Mouse (Mus musculus) olfactory bulb, adult 2 months (tissue): ENCODE measurements at regions not wholly inside any gene's neighbourhood (a gene's known extent, or its start where the extent isn't known, plus 50 kb on each side); places are given as distances from the start of the nearest gene placed in this dataset.
"Not testable (repeated sequence)": the region's sequence is repeated elsewhere in the genome, so short reads cannot be mapped to it uniquely, and the experiment has no call there.

Experiments
- H3K27ac ChIP-seq: fragments of 200-500 bp; 2 replicates; pipeline ENCODE4 v1.5.1; 2012; ENCODE audit warnings: low read depth, low read length; ENCODE audit not compliant: insufficient read depth
- H3K4me1 ChIP-seq: fragments of 200-500 bp; 2 replicates; pipeline ENCODE4 v1.6.1; 2012; ENCODE audit warnings: low read length; ENCODE audit not compliant: control insufficient read depth, insufficient read depth
- H3K4me3 ChIP-seq: fragments of 200-500 bp; 2 replicates; pipeline ENCODE4 v1.5.1; 2012; ENCODE audit warnings: mild to moderate bottlenecking, low read depth, low read length, moderate library complexity; ENCODE audit not compliant: insufficient read depth
- CTCF ChIP-seq: fragments of 200-500 bp; IDR thresholded peaks from 2 replicates; pipeline ENCODE4 v1.5.1; 2012; ENCODE audit warnings: low read depth, mild to moderate bottlenecking, low read length, moderate library complexity; ENCODE audit not compliant: insufficient read depth
- POLR2A ChIP-seq: fragments of 200-500 bp; IDR thresholded peaks from 2 replicates; pipeline ENCODE4 v1.6.1; 2012; ENCODE audit warnings: mild to moderate bottlenecking, low read depth, low read length, moderate library complexity; ENCODE audit not compliant: insufficient read depth
- WGBS: fragments of 180-500 bp; shearing (Covaris S2); methylation state at CpG from one replicate; pipeline ENCODE4 v1.1.7; 2018; 5-methylcytosine and 5-hydroxymethylcytosine counted together

- WGBS, result 76% methylated on average over 2 of the region's 2 CpGs
- no peaks in the 10 kb centered on the region for H3K4me1 ChIP-seq
- no peak overlapping the region for H3K27ac ChIP-seq
- H3K4me3 ChIP-seq, result no peak overlapping the region
- no peak for TF ChIP-seq CTCF
- no peak for TF ChIP-seq POLR2A
Observed at GRCm38 (mm10) chr14:13055198-13055597, 229.4 kb upstream of the Synpr start.

GRCm38 (mm10) chr14:13042536-13042935, 219.7 kb upstream of the Cadps start:
- H3K4me1 ChIP-seq, H3K27ac ChIP-seq, H3K4me3 ChIP-seq: not testable (repeated sequence)
- WGBS, result 56% methylated on average over 3 of the region's 3 CpGs

- H3K4me1 ChIP-seq, result no peaks in the 10 kb centered on the region
- no peak overlapping the region for H3K4me3 ChIP-seq
- 36% methylated on average over 1 of the region's 1 CpGs for WGBS
- H3K27ac ChIP-seq, result no peak overlapping the region
- TF ChIP-seq CTCF, result no peak
- no peak for TF ChIP-seq POLR2A
Observed at GRCm38 (mm10) chr14:13041741-13042140, 218.9 kb upstream of the Cadps start.

GRCm38 (mm10) chr14:13040176-13040575, 217.3 kb upstream of the Cadps start:
- Histone ChIP-seq H3K4me1 (no peaks in the 10 kb centered on the region), H3K4me3 (no peak overlapping the region), H3K27ac (no peak overlapping the region)
- WGBS, result 42% methylated on average over 2 of the region's 2 CpGs
- TF ChIP-seq CTCF, result no peak
- no peak for TF ChIP-seq POLR2A

- WGBS, result 92% methylated on average over 2 of the region's 2 CpGs
Observed at GRCm38 (mm10) chr14:13037426-13037825, 214.5 kb upstream of the Cadps start.

GRCm38 (mm10) chr14:13029794-13030193, 206.9 kb upstream of the Cadps start:
- H3K4me3 ChIP-seq, result no peak overlapping the region
- H3K4me1 ChIP-seq, result no peaks in the 10 kb centered on the region
- TF ChIP-seq CTCF (no peak), POLR2A (no peak)
- 77% methylated on average over 2 of the region's 2 CpGs for WGBS
- H3K27ac ChIP-seq, result no peak overlapping the region

More at GRCm38 (mm10) chr14:13037426-13037825, 214.5 kb upstream of the Cadps start:
- H3K4me3 ChIP-seq, result no peak overlapping the region
- TF ChIP-seq POLR2A (no peak), CTCF (no peak)
- H3K27ac ChIP-seq, result no peak overlapping the region
- no peaks in the 10 kb centered on the region for H3K4me1 ChIP-seq

GRCm38 (mm10) chr14:13022744-13023143, 199.9 kb upstream of the Cadps start:
- TF ChIP-seq POLR2A (no peak), CTCF (no peak)
- H3K4me3 ChIP-seq, result no peak overlapping the region
- peaks cover 5% of the 10 kb centered on the region for H3K4me1 ChIP-seq
- no peak overlapping the region for H3K27ac ChIP-seq

- no peak overlapping the region for H3K4me3 ChIP-seq
- no peaks in the 10 kb centered on the region for H3K4me1 ChIP-seq
- 62% methylated on average over 3 of the region's 3 CpGs for WGBS
- H3K27ac ChIP-seq, result no peak overlapping the region
- TF ChIP-seq CTCF (no peak), POLR2A (no peak)
Observed at GRCm38 (mm10) chr14:13011099-13011498, 188.2 kb upstream of the Cadps start.

GRCm38 (mm10) chr14:13000997-13001699, 178.3 kb upstream of the Cadps start:
- 62% methylated on average over 1 of the region's 1 CpGs for WGBS
- Histone ChIP-seq H3K4me1 (peaks cover 3% of the 10 kb centered on the region), H3K27ac (no peak overlapping the region), H3K4me3 (no peak overlapping the region)
- TF ChIP-seq CTCF, result no peak
- no peak for TF ChIP-seq POLR2A

- TF ChIP-seq CTCF, result no peak
- TF ChIP-seq POLR2A, result no peak
- H3K27ac ChIP-seq, result no peak overlapping the region
Observed at GRCm38 (mm10) chr14:12979416-12979815, 156.5 kb upstream of the Cadps start.

More at GRCm38 (mm10) chr14:12979416-12979815, 156.5 kb upstream of the Cadps start:
- H3K4me3 ChIP-seq, result no peak overlapping the region
- no peaks in the 10 kb centered on the region for H3K4me1 ChIP-seq
